Mouse (Mus musculus): ENCODE measurements around the gene Rplp1. TPM values are rescaled to one million over a fixed set of nuclear protein-coding genes. Genes with fewer than 3 reads are reported as not detected.

Rplp1 gene
- 25,653 and 26,686 TPM in 2 replicates for polyA plus RNA-seq (2012)

GRCm38 (mm10) chr9:61914203-61914916, at the start of gene Rplp1:
Gene Rplp1, minus strand, starts transcription at chr9:61914542.
- TF ChIP-seq GATA1 (IDR thresholded peaks at IDR 0.05; ENCODE audit: low read length): no peak

- no peak for TF ChIP-seq GATA1 (IDR thresholded peaks at IDR 0.05; ENCODE audit: low read length)
These were observed 49.0 kb upstream of the Rplp1 start for GRCm38 (mm10) chr9:61963356-61963755.

- TF ChIP-seq GATA1 (IDR thresholded peaks at IDR 0.05; ENCODE audit: low read length): no peak
These were observed 46.8 kb upstream of the Rplp1 start for GRCm38 (mm10) chr9:61961181-61961580.

- no peak for TF ChIP-seq GATA1 (IDR thresholded peaks at IDR 0.05; ENCODE audit: low read length)
These were observed 46.4 kb upstream of the Rplp1 start for GRCm38 (mm10) chr9:61960753-61961152.

- TF ChIP-seq GATA1 (IDR thresholded peaks at IDR 0.05; ENCODE audit: low read length): no peak
These were observed 45.7 kb upstream of the Rplp1 start for GRCm38 (mm10) chr9:61959921-61960569.

GRCm38 (mm10) chr9:61954707-61955106, 40.4 kb upstream of the Rplp1 start:
- no peak for TF ChIP-seq GATA1 (IDR thresholded peaks at IDR 0.05; ENCODE audit: low read length)

GRCm38 (mm10) chr9:61952241-61952640, 37.9 kb upstream of the Rplp1 start:
- no peak for TF ChIP-seq GATA1 (IDR thresholded peaks at IDR 0.05; ENCODE audit: low read length)

GRCm38 (mm10) chr9:61947402-61948346, 33.3 kb upstream of the Rplp1 start:
- no peak for TF ChIP-seq GATA1 (IDR thresholded peaks at IDR 0.05; ENCODE audit: low read length)

- no peak for TF ChIP-seq GATA1 (IDR thresholded peaks at IDR 0.05; ENCODE audit: low read length)
These were observed 32.5 kb upstream of the Rplp1 start, which contains the start of gene Kif23 for GRCm38 (mm10) chr9:61946623-61947401. Gene Kif23, minus strand, starts transcription at chr9:61946774.

GRCm38 (mm10) chr9:61945973-61946611, 31.8 kb upstream of the Rplp1 start:
- no peak for TF ChIP-seq GATA1 (IDR thresholded peaks at IDR 0.05; ENCODE audit: low read length)

- TF ChIP-seq GATA1 (IDR thresholded peaks at IDR 0.05; ENCODE audit: low read length): peak; percentile 27
These were observed 26.7 kb upstream of the Rplp1 start for GRCm38 (mm10) chr9:61941054-61941453.

- TF ChIP-seq GATA1 (IDR thresholded peaks at IDR 0.05; ENCODE audit: low read length): no peak
These were observed 19.0 kb upstream of the Rplp1 start for GRCm38 (mm10) chr9:61933333-61933732.

- TF ChIP-seq GATA1 (IDR thresholded peaks at IDR 0.05; ENCODE audit: low read length): no peak
These were observed 17.7 kb upstream of the Rplp1 start for GRCm38 (mm10) chr9:61932009-61932408.

- TF ChIP-seq GATA1 (IDR thresholded peaks at IDR 0.05; ENCODE audit: low read length): no peak
These were observed 10.8 kb upstream of the Rplp1 start for GRCm38 (mm10) chr9:61925086-61925660.

Data from G1E-ER4 (cell line).